Mouse (Mus musculus): ENCODE data around the gene Spsb1. TPM values are rescaled to one million over a fixed set of nuclear protein-coding genes. Genes with fewer than 3 reads are reported as not detected.

Gene Spsb1
- polyA plus RNA-seq, 1 experiment from 2014 or later = 5.8 TPM

DNA sequence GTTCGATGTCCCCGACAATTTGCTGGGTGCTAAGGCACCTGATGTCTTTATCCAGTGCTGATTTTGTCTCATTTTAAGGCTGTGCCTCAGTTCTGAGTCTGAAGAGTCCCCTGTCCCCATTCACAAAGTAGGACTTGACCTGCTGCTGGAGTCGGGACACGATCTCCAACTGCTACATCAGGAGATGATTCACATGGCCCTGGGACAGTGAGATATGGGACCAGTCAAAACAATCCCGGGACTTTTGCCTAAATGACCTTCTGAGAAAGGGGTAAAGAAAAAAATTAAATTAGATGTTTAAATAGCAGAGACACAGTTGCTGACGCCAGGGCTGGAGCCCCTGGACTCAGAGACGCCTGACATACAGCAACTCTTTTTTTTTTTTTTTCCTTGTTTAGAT lies 21.8 kb downstream of the Spsb1 start:
- Histone ChIP-seq H3K27ac (ENCODE audit: low read length) (no peak overlapping the region), H3K27me3 (replicated peaks; ENCODE audit: control insufficient read depth, insufficient read depth, low read length) (no peaks in the 10 kb centered on the region), H3K9me3 (ENCODE audit: control insufficient read depth, low read length) (no peaks in the 10 kb centered on the region), H3K4me3 (replicated peaks; ENCODE audit: low read length) (no peak overlapping the region), H3K36me3 (ENCODE audit: control insufficient read depth, insufficient read depth) (no peaks in the 10 kb centered on the region), H3K9ac (replicated peaks; ENCODE audit: low read depth, low read length) (no peak overlapping the region), H3K4me2 (ENCODE audit: low read length) (no peak overlapping the region), H3K4me1 (replicated peaks; ENCODE audit: control insufficient read depth, insufficient read depth, low read length) (no peaks in the 10 kb centered on the region)
- 93% methylated on average over 7 of the region's 7 CpGs for WGBS
- ATAC-seq = no peak

DNA sequence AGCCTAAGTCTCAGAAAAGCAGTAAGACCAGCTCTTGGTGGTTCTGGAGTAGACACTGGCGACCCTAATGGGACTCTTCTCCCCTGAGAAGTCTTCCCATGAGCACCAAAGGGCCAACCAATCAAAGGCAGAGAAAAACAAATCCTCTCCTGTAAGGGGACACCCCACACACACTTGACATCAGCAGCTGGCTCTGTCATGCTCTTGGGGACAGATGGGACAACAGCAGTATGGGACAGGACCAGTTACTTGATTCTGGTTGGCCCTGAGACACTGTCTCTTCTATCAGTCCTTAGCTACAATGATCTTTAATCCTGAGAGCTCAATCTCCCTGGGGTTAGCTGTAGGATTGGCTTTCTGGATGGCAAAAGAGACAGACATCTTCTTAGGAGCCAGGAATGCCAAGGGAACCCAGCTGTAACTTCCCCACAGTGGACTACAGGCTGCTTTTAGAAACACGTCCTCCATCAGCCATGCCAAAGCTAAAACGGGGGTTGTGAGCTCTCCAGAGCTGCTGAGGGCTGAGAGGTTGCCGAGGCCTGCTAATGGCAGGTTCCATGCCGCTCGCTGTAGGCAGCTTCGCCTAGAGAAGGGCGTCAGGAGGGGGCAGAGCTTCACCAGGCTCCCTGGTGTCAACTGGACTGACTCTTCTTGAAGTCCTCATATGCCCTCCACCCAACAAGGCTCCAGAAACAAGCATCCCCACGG lies 22.6 kb downstream of the Spsb1 start:
- Histone ChIP-seq H3K36me3 (ENCODE audit: control insufficient read depth, insufficient read depth) (no peaks in the 10 kb centered on the region), H3K27me3 (replicated peaks; ENCODE audit: control insufficient read depth, insufficient read depth, low read length) (no peaks in the 10 kb centered on the region), H3K4me2 (ENCODE audit: low read length) (no peak overlapping the region), H3K4me3 (replicated peaks; ENCODE audit: low read length) (no peak overlapping the region), H3K9ac (replicated peaks; ENCODE audit: low read depth, low read length) (no peak overlapping the region), H3K27ac (ENCODE audit: low read length) (no peak overlapping the region), H3K9me3 (ENCODE audit: control insufficient read depth, low read length) (no peaks in the 10 kb centered on the region), H3K4me1 (replicated peaks; ENCODE audit: control insufficient read depth, insufficient read depth, low read length) (no peaks in the 10 kb centered on the region)
- ATAC-seq = no peak
- WGBS = 79% methylated on average over 9 of the region's 9 CpGs

DNA sequence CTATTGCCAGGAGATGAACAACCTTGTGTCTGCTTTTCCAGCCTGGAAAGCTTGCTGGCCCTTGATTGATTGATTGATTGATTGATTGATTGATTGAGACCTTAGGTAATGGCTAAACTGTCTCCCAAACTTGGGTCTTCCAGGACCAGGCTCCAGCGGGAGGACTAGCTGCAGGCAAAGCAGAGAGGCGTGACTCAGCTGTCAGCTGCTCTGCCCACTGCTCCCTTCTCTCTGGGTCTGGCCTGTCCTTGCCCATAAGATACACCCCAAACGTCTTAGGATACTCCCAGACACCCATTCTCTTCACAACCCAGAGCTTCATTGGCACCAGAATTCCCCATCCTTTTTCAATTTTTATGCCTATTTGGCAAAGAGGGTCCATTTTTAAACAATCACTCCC lies 24.1 kb downstream of the Spsb1 start:
- Histone ChIP-seq H3K27ac (ENCODE audit: low read length) (no peak overlapping the region), H3K9me3 (ENCODE audit: control insufficient read depth, low read length) (no peaks in the 10 kb centered on the region; the same call in 1 of the 2 replicates), H3K4me2 (ENCODE audit: low read length) (no peak overlapping the region), H3K27me3 (replicated peaks; ENCODE audit: control insufficient read depth, insufficient read depth, low read length) (no peaks in the 10 kb centered on the region), H3K36me3 (ENCODE audit: control insufficient read depth, insufficient read depth) (no peaks in the 10 kb centered on the region), H3K4me3 (replicated peaks; ENCODE audit: low read length) (no peak overlapping the region), H3K4me1 (replicated peaks; ENCODE audit: control insufficient read depth, insufficient read depth, low read length) (no peaks in the 10 kb centered on the region), H3K9ac (replicated peaks; ENCODE audit: low read depth, low read length) (no peak overlapping the region)
- WGBS = 70% methylated on average over 3 of the region's 3 CpGs
- no peak for ATAC-seq

DNA sequence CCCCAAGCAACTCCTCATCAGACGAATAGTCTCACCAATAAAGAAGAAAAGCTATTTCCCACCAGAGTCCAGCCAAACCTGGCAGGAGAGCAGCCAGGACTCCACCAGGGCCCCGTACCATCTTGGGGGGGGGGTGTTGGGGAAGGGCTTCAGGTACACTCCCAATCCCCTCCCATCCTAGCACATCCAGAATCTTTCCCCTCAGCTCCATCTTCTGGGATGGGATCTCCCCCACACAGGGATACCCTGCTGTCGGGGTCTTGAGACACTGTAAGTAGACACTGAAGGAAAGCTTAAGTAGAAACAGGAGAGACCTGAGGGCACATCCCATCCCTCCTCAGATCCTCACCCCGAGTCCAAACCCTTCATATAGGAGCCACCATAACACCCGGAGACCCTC lies 31.8 kb downstream of the Spsb1 start:
- peaks cover 11% of the 10 kb centered on the region for H3K4me1 ChIP-seq (replicated peaks; ENCODE audit: control insufficient read depth, insufficient read depth, low read length)
- H3K4me3 ChIP-seq (replicated peaks; ENCODE audit: low read length) = no peak overlapping the region
- no peak overlapping the region for H3K27ac ChIP-seq (ENCODE audit: low read length)
- ATAC-seq = no peak
- H3K9me3 ChIP-seq (ENCODE audit: control insufficient read depth, low read length) = peaks cover 2% of the 10 kb centered on the region; the same call in 1 of the 2 replicates
- no peaks in the 10 kb centered on the region for H3K36me3 ChIP-seq (ENCODE audit: control insufficient read depth, insufficient read depth)
- WGBS = 81% methylated on average over 4 of the region's 5 CpGs
- no peak overlapping the region for H3K9ac ChIP-seq (replicated peaks; ENCODE audit: low read depth, low read length)
- H3K4me2 ChIP-seq (ENCODE audit: low read length) = no peak overlapping the region
- H3K27me3 ChIP-seq (replicated peaks; ENCODE audit: control insufficient read depth, insufficient read depth, low read length) = no peaks in the 10 kb centered on the region

DNA sequence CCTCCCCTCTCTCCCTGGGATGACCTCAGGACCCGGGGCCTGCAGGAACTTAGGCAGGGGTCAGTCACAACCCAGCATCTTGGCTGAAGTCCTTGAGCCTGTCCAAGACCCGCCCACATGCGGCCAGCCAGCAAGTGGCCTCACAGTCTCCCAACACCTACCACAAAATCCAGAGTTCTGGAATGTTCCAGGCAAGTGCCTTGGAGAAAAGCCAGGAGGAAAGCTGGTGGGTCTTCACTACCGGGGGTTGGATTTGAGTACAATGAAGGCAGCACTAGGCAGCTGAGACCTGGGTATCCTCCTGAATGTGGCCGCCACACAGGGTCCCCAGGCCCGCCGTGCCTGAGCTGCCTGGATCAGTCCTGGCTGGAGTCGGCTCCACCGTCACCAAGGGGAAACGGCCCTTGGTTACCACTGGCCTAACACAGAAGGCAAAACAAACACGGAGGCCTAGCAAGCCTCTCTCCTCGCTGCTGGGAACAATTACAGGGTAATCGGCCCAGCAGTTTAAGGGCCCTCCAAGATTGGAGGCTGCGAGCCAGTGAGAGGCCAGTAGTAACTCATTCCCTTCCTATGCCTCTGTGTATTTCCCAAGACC lies 32.6 kb downstream of the Spsb1 start:
- 42% methylated on average over 14 of the region's 14 CpGs for WGBS
- no peak overlapping the region for H3K9ac ChIP-seq (replicated peaks; ENCODE audit: low read depth, low read length)
- H3K27ac ChIP-seq (ENCODE audit: low read length) = no peak overlapping the region
- peak; percentile 40 for ATAC-seq
- H3K36me3 ChIP-seq (ENCODE audit: control insufficient read depth, insufficient read depth) = no peaks in the 10 kb centered on the region
- peaks cover 11% of the 10 kb centered on the region for H3K4me1 ChIP-seq (replicated peaks; ENCODE audit: control insufficient read depth, insufficient read depth, low read length)
- H3K4me3 ChIP-seq (replicated peaks; ENCODE audit: low read length) = no peak overlapping the region
- peaks cover 2% of the 10 kb centered on the region; the same call in 1 of the 2 replicates for H3K9me3 ChIP-seq (ENCODE audit: control insufficient read depth, low read length)
- no peaks in the 10 kb centered on the region for H3K27me3 ChIP-seq (replicated peaks; ENCODE audit: control insufficient read depth, insufficient read depth, low read length)
- no peak overlapping the region for H3K4me2 ChIP-seq (ENCODE audit: low read length)

DNA sequence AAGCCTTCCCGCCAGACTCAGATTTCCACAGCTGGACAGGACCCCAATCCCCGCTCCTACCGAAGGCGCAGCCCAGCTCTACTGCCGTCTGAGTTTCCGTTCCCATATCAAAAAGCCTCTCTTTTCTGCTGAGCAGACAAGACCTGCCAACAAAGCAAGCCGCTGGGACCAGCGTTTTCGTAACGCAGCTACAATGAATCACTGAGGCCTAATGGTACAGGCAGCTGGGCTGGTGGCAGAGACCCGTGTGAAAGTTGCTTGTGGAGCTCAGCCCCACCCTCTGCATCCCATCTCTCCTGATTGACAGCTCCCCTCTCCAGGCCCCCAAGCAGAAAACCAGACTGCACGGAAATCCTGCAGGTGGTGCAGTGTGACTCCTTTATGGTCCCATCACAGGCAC lies 34.0 kb downstream of the Spsb1 start:
- no peaks in the 10 kb centered on the region for H3K36me3 ChIP-seq (ENCODE audit: control insufficient read depth, insufficient read depth)
- no peak overlapping the region for H3K27ac ChIP-seq (ENCODE audit: low read length)
- no peak overlapping the region for H3K9ac ChIP-seq (replicated peaks; ENCODE audit: low read depth, low read length)
- no peak overlapping the region for H3K4me3 ChIP-seq (replicated peaks; ENCODE audit: low read length)
- peak; percentile 47; the same call in 1 of the 2 replicates for ATAC-seq
- WGBS = 25% methylated on average over 12 of the region's 12 CpGs
- peaks cover 2% of the 10 kb centered on the region; the same call in 1 of the 2 replicates for H3K9me3 ChIP-seq (ENCODE audit: control insufficient read depth, low read length)
- no peaks in the 10 kb centered on the region for H3K27me3 ChIP-seq (replicated peaks; ENCODE audit: control insufficient read depth, insufficient read depth, low read length)
- no peak overlapping the region for H3K4me2 ChIP-seq (ENCODE audit: low read length)
- H3K4me1 ChIP-seq (replicated peaks; ENCODE audit: control insufficient read depth, insufficient read depth, low read length) = peaks cover 11% of the 10 kb centered on the region

DNA sequence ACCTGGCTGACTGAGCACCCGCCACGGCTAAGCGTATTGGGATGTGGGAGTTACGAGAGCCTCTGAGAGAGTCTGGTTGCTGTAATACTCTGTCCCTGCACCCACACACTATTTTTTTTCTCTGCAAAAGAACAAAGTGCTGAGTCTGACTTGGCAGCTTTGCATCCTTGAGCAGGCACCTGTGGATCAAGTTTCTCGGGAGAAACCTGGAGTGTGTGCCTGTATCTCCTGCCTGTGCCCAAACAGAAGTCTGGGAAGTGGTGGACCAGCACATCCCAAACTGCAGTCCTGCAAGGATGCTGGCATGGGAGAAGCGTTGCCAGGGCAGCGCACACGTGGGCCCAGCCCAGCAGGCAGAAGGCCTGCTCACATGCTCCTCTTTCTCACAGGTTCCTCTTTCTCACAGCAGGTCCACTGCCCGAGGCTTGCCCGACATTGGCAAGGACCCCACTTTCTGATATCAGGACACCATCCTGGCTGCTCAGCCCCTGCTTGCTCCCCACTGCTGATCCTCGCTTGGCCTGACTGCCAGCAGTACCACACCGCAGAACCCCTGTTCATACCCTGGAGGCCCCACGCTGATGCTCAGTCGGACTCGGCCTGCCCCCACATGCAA lies 36.3 kb downstream of the Spsb1 start:
- Histone ChIP-seq H3K9ac (replicated peaks; ENCODE audit: low read depth, low read length) (no peak overlapping the region), H3K4me1 (replicated peaks; ENCODE audit: control insufficient read depth, insufficient read depth, low read length) (peaks cover 11% of the 10 kb centered on the region), H3K4me2 (ENCODE audit: low read length) (no peak overlapping the region), H3K36me3 (ENCODE audit: control insufficient read depth, insufficient read depth) (no peaks in the 10 kb centered on the region), H3K4me3 (replicated peaks; ENCODE audit: low read length) (no peak overlapping the region), H3K9me3 (ENCODE audit: control insufficient read depth, low read length) (no peaks in the 10 kb centered on the region), H3K27me3 (replicated peaks; ENCODE audit: control insufficient read depth, insufficient read depth, low read length) (no peaks in the 10 kb centered on the region), H3K27ac (ENCODE audit: low read length) (no peak overlapping the region)
- 82% methylated on average over 15 of the region's 15 CpGs for WGBS
- ATAC-seq = no peak

DNA sequence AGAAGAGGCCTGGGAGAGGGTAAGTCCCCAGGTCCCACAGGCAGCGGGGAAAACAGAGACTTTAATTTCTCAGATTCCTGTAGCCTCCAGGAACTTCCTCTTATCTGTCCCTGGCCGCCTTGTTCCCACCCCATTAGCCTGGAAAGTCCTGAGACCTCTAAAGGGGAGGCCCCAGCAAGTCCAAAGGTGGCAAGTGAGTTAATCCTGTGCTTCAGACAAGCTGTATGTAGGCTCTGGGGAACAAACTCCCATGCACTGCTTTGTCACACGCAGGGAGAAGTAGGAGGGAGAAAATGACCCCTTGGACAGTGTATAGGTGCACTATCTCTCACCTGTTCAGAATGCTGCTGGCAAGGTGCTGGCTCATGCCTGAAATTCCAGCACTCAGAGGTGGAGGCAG lies 38.0 kb downstream of the Spsb1 start:
- H3K27me3 ChIP-seq (replicated peaks; ENCODE audit: control insufficient read depth, insufficient read depth, low read length) = no peaks in the 10 kb centered on the region
- no peaks in the 10 kb centered on the region for H3K36me3 ChIP-seq (ENCODE audit: control insufficient read depth, insufficient read depth)
- ATAC-seq = no peak
- no peak overlapping the region for H3K4me2 ChIP-seq (ENCODE audit: low read length)
- no peak overlapping the region for H3K9ac ChIP-seq (replicated peaks; ENCODE audit: low read depth, low read length)
- peaks cover 5% of the 10 kb centered on the region for H3K4me1 ChIP-seq (replicated peaks; ENCODE audit: control insufficient read depth, insufficient read depth, low read length)
- no peaks in the 10 kb centered on the region for H3K9me3 ChIP-seq (ENCODE audit: control insufficient read depth, low read length)
- WGBS = 65% methylated on average over 3 of the region's 3 CpGs
- H3K4me3 ChIP-seq (replicated peaks; ENCODE audit: low read length) = no peak overlapping the region
- H3K27ac ChIP-seq (ENCODE audit: low read length) = no peak overlapping the region

DNA sequence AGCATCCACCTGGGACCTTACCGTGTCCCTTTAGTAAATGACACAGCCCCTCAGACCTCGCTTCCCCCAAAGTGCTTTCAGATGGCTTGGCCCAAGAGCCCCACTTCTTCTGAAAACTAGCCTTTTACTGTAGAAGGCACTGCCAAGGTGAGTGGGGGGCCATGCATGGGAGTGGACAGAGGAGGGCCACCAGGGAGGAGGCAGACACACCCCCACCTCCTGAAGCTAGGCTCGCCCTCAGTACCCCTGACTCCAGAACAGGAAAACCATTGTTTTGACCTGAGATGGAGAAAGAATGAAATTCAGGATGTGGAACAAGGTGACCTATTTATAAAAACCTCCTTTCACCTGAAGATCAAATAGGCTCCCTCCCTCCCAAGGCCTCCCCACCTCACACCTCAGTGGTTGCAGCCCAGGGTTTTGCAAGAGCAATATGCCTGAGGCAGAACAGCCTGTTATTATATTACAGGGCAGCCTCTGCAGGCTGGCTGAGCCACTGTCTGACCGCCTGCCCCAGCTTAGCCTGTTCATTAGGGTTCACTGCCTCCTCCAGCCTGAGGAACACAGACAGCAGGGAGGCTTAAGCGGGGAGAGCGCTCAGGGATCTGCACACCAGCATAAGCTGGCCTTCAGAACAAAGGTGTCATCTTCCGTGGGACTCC lies 41.0 kb downstream of the Spsb1 start:
- Histone ChIP-seq H3K9ac (replicated peaks; ENCODE audit: low read depth, low read length) (no peak overlapping the region), H3K4me2 (ENCODE audit: low read length) (no peak overlapping the region), H3K36me3 (ENCODE audit: control insufficient read depth, insufficient read depth) (no peaks in the 10 kb centered on the region), H3K9me3 (ENCODE audit: control insufficient read depth, low read length) (no peaks in the 10 kb centered on the region), H3K27me3 (replicated peaks; ENCODE audit: control insufficient read depth, insufficient read depth, low read length) (no peaks in the 10 kb centered on the region), H3K4me1 (replicated peaks; ENCODE audit: control insufficient read depth, insufficient read depth, low read length) (no peaks in the 10 kb centered on the region; the same call in none of the 2 replicates), H3K27ac (ENCODE audit: low read length) (no peak overlapping the region), H3K4me3 (replicated peaks; ENCODE audit: low read length) (no peak overlapping the region)
- no peak for ATAC-seq
- 59% methylated on average over 7 of the region's 7 CpGs for WGBS
